Mouse (Mus musculus) G1E (cell line): Measurements from ENCODE around the gene Rnf187. TPM values are rescaled to one million over a fixed set of nuclear protein-coding genes. Genes with fewer than 3 reads are reported as not detected.

Experiments used
- ATAC-seq: 2 replicates; pipeline ENCODE4 v1.8.0; 2016; ENCODE audit warnings: mild to moderate bottlenecking; ENCODE audit not compliant: insufficient number of reproducible peaks, poor library complexity, low FRiP score, severe bottlenecking; ENCODE audit errors: extremely low read depth
- DNase-seq: peaks from one replicate; pipeline ENCODE4 v3.0.0; 2012; ENCODE audit warnings: low spot score
- H3K27me3 ChIP-seq: 2 replicates; pipeline ENCODE4 v1.6.1; 2012; ENCODE audit warnings: mild to moderate bottlenecking, low read length, inconsistent platforms; ENCODE audit not compliant: insufficient read depth
- H3K36me3 ChIP-seq: replicated peaks from 2 replicates; pipeline ENCODE3; 2012; ENCODE audit warnings: mild to moderate bottlenecking, inconsistent platforms
- H3K4me1 ChIP-seq: 2 replicates; pipeline ENCODE4 v1.6.1; 2012; ENCODE audit warnings: low read depth, low read length, inconsistent platforms, mixed read lengths; ENCODE audit not compliant: insufficient read depth
- H3K4me3 ChIP-seq: 2 replicates; pipeline ENCODE4 v1.5.1; 2012; ENCODE audit warnings: low read depth, mild to moderate bottlenecking, inconsistent platforms, low read length, moderate library complexity, mixed read lengths
- H3K9me3 ChIP-seq: replicated peaks from 2 replicates; pipeline ENCODE4 v1.6.1; 2012; ENCODE audit warnings: inconsistent platforms
- CTCF ChIP-seq: IDR thresholded peaks from 2 replicates; pipeline ENCODE4 v1.5.1; 2012; ENCODE audit warnings: low read depth, low read length, inconsistent platforms, mixed read lengths
- GATA1 ChIP-seq: IDR thresholded peaks from 2 replicates; pipeline ENCODE4 v1.6.1; 2012; ENCODE audit warnings: borderline replicate concordance, low read length, inconsistent platforms, mixed read lengths
- GATA2 ChIP-seq: IDR thresholded peaks from 2 replicates; pipeline ENCODE4 v1.6.1; 2012; ENCODE audit warnings: low read depth, low read length, inconsistent platforms, borderline replicate concordance
- POLR2AphosphoS5 ChIP-seq: IDR thresholded peaks from 2 replicates; pipeline ENCODE4 v1.6.1; 2012; ENCODE audit warnings: low read depth, low read length, inconsistent platforms; ENCODE audit not compliant: insufficient replicate concordance
- TAL1 ChIP-seq: conservative IDR thresholded peaks from 2 replicates; pipeline ENCODE4 v1.6.1; 2012; ENCODE audit warnings: low read depth, low read length, inconsistent platforms, mixed read lengths
- polyA plus RNA-seq: library from polyadenylated mRNA; stranded (reverse); fragments of >175 nt; gene quantifications from 2 replicates; pipeline ENCODE4 v1.2.3, GENCODE M21; 2012
- total RNA-seq, 2 experiments: library from RNA; stranded (forward) in 1 of 2; stranded (reverse) in 1 of 2; fragments of 200-1000 nt in 1 of 2; fragments of >200 nt in 1 of 2; fragmentation: Nextera tagmentation in 1 of 2; gene quantifications; 2 replicates each; pipeline ENCODE4 v1.2.3; 2014 to 2017

The Rnf187 gene
- total and polyA plus RNA-seq, 3 experiments: 55.7 to 225 (median 72.8) TPM

DNA sequence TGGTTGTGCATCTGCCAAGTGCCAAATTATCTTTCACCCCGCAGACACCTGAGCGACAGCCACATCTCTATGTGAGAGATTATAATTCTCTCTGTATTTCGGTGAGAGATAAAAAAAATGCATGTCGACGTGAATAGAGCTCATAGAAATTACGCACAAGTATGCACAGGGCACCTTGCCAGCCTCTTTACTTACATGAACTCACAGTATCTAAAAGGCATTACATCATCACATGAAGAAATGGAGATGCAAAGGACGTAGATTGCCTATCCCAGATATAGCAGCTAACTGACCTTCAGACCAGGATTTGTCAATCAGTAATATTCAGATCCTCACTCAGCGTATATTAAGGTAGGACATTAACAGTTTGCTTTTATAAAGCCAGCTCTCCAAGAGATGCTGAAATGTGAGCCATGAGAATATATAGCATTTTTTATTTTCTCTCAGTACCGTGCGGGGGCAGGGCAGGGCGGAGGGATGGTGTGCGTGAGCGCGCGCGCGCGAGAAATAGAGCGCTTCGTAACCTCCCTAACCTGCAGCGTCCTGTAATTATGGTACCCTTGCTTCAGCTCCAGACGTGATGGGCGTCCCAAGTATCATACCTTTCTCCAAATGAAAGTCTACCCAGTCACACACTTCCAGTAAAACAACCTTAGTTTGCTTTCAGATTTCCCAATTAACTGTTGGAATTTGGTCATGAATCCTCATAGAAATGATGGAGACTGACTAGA is 9.2 kb upstream of the Rnf187 start:
- no peaks in the 10 kb centered on the region for H3K9me3 ChIP-seq
- no peaks in the 10 kb centered on the region for H3K36me3 ChIP-seq
- H3K4me3 ChIP-seq: no peak overlapping the region
- peaks cover 70% of the 10 kb centered on the region for H3K27me3 ChIP-seq
- no peak for TF ChIP-seq CTCF
- TF ChIP-seq POLR2AphosphoS5: no peak
- TF ChIP-seq GATA1: no peak
- TF ChIP-seq GATA2: no peak
- TF ChIP-seq TAL1: no peak
- ATAC-seq: no peak
- peaks cover 5% of the 10 kb centered on the region for H3K4me1 ChIP-seq
- DNase-seq: no peak

DNA sequence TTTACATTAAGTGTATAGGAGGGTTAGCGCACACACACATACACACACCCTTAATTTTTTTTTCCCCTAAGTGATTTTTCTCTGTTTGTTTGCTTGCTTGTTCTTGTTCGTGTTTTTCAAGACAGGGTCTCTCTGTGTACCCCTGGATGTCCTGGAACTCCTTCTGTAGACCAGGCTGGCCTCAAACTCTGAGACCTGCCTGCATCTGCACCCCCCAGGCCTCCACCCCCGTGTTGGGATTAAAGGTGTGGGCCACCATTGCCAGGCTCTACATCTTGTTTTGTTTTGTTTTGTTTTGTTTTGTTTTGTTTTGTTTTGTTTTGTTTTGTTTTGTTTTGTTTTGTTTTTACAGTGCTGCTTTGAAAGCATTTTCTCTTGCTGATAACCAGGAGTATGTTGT is 8.6 kb upstream of the Rnf187 start:
- Histone ChIP-seq H3K4me1 (peaks cover 5% of the 10 kb centered on the region), H3K27me3 (peaks cover 77% of the 10 kb centered on the region), H3K4me3 (no peak overlapping the region), H3K36me3 (no peaks in the 10 kb centered on the region), H3K9me3 (no peaks in the 10 kb centered on the region)
- DNase-seq (no peak), ATAC-seq (no peak)
- TF ChIP-seq GATA2: no peak
- no peak for TF ChIP-seq TAL1
- no peak for TF ChIP-seq CTCF
- no peak for TF ChIP-seq POLR2AphosphoS5
- TF ChIP-seq GATA1: no peak

DNA sequence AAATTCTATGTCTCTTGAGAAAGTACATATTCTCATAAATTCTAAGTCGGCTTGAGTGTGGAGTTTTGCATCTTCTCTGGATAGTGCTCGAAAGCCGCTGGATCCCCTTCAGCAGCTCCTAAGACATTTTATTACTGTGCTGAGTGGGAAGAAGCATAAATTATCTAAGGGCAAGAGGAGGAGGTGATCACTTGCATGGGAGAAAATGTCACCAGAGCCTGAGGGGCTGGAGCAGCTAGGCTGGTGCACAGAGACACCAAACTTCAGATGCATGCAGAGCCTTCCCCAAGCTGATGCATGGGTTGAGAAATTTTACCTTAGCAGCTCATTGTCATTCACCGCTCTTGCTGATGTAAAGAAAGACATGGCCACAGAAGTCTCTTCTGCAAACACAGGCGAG is 5.4 kb upstream of the Rnf187 start:
- H3K9me3 ChIP-seq: 0 out of 2 replicates have a peak, but pooled peaks cover 3% of the 10 kb centered on the region
- DNase-seq (no peak), ATAC-seq (no peak)
- peaks cover 62% of the 10 kb centered on the region for H3K27me3 ChIP-seq
- no peak for TF ChIP-seq CTCF
- no peak for TF ChIP-seq GATA1
- no peak for TF ChIP-seq POLR2AphosphoS5
- no peak for TF ChIP-seq TAL1
- TF ChIP-seq GATA2: no peak
- no peak overlapping the region for H3K4me3 ChIP-seq
- peaks cover 6% of the 10 kb centered on the region for H3K4me1 ChIP-seq
- no peaks in the 10 kb centered on the region for H3K36me3 ChIP-seq

DNA sequence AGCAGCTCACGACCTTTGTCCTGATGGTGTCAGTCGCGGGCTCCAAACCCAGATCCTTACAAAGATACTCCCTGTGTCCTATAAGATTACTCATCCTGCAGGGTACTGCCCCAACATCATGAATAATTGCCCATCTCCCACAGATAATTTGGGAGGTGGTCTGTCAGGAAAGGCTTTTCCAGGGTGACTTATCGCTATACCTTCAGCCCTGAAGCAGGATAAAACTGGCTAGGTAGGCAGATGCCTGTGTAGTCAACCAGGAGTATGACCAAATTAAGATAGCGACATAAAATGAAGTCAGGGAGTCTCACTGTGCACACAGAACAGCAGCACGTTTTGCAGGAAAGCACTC is 348 bp upstream of the Rnf187 start:
- no peak for TF ChIP-seq POLR2AphosphoS5
- H3K9me3 ChIP-seq: 0 out of 2 replicates have a peak, but pooled peaks cover 3% of the 10 kb centered on the region
- ATAC-seq (no peak), DNase-seq (no peak)
- H3K27me3 ChIP-seq: peaks cover 22% of the 10 kb centered on the region
- peak overlapping the region; percentile 99 for H3K4me3 ChIP-seq
- peaks cover 30% of the 10 kb centered on the region for H3K4me1 ChIP-seq
- H3K36me3 ChIP-seq: peaks cover 33% of the 10 kb centered on the region

DNA sequence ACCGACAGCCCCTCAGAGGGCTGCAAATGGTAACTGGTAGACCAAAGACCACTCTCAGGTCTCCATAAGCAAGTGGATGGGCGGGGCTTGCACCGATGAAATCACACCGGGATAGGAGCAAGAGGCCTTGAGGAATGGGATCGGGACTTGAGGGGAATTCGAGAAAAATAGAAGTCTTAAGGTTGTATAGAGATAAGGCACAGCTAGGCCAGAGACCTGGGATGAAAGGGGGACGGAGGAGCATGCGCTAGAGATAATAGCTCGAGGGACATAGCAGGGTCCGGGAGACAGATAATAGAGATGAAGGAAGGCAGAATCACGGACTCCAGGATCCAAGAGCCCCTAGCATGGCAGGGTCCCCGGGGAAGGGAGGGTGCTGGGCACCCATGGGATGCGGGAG is 807 bp downstream of the Rnf187 start:
- H3K36me3 ChIP-seq: peaks cover 45% of the 10 kb centered on the region
- ATAC-seq (no peak), DNase-seq (no peak)
- H3K4me3 ChIP-seq: peak overlapping the region; percentile 99
- H3K4me1 ChIP-seq: peaks cover 30% of the 10 kb centered on the region
- peaks cover 10% of the 10 kb centered on the region for H3K27me3 ChIP-seq
- TF ChIP-seq CTCF (no peak), TAL1 (no peak), POLR2AphosphoS5 (no peak), GATA1 (no peak), GATA2 (no peak)
- H3K9me3 ChIP-seq: 0 out of 2 replicates have a peak, but pooled peaks cover 3% of the 10 kb centered on the region

DNA sequence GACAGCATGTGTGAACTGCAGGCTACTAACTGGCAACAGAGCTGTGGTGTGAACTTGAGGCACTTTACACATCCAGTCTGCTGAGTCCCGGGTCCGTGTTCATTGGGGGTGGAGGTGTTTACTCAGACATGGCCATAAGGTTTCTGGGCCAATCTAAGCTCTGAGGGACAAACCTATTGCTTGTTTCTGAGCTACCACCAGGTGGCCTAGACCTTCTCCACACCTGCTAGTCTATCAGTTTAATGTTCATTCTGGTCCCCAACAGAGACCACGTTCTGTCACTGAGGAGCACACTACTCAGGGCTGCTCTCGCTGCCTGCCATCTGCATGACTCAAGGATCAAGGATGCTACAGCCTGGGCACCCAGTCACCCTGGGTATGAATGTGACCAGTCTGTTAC is 7.1 kb downstream of the Rnf187 start:
- H3K9me3 ChIP-seq: no peaks in the 10 kb centered on the region
- no peak for DNase-seq
- TF ChIP-seq GATA1 (no peak), TAL1 (no peak), CTCF (no peak), GATA2 (no peak), POLR2AphosphoS5 (no peak)
- H3K27me3 ChIP-seq: peaks cover 2% of the 10 kb centered on the region; the same call in 1 of the 2 replicates
- no peak overlapping the region for H3K4me3 ChIP-seq
- ATAC-seq: no peak
- peaks cover 56% of the 10 kb centered on the region for H3K36me3 ChIP-seq
- H3K4me1 ChIP-seq: peaks cover 19% of the 10 kb centered on the region
